Mouse (Mus musculus): Measurements from ENCODE around the gene Lpin3. TPM values are rescaled to one million over a fixed set of nuclear protein-coding genes. Genes with fewer than 3 reads are reported as not detected.

The Lpin3 gene
- under 1 TPM; 0.19 to 0.33 (median 0.24) TPM for polyA plus RNA-seq (2017; shearing (Covaris generic))

GRCm38 (mm10) chr2:160880453-160881195, at the start of gene Lpin3:
Gene Lpin3 (plus strand): TSS chr2:160880670.
- no peak for ATAC-seq

GRCm38 (mm10) chr2:160840838-160841237, 39.6 kb upstream of the Lpin3 start:
- ATAC-seq: no peak

- ATAC-seq: no peak
Observed at GRCm38 (mm10) chr2:160847664-160848063, 32.8 kb upstream of the Lpin3 start.

- no peak for ATAC-seq
Observed at GRCm38 (mm10) chr2:160848186-160848585, 32.3 kb upstream of the Lpin3 start.

- no peak for ATAC-seq
Observed at GRCm38 (mm10) chr2:160849617-160850240, 30.7 kb upstream of the Lpin3 start.

- ATAC-seq: no peak
Observed at GRCm38 (mm10) chr2:160850360-160850759, 30.1 kb upstream of the Lpin3 start.

- no peak for ATAC-seq
Observed at GRCm38 (mm10) chr2:160854687-160855086, 25.8 kb upstream of the Lpin3 start.

- ATAC-seq: no peak
Observed at GRCm38 (mm10) chr2:160856359-160857102, 23.9 kb upstream of the Lpin3 start.

- no peak for ATAC-seq
Observed at GRCm38 (mm10) chr2:160860363-160860762, 20.1 kb upstream of the Lpin3 start.

GRCm38 (mm10) chr2:160864112-160864511, 16.4 kb upstream of the Lpin3 start:
- ATAC-seq: no peak

GRCm38 (mm10) chr2:160865266-160865665, 15.2 kb upstream of the Lpin3 start:
- no peak for ATAC-seq

- ATAC-seq: no peak
Observed at GRCm38 (mm10) chr2:160869446-160869845, 11.0 kb upstream of the Lpin3 start.

- ATAC-seq: no peak
Observed at GRCm38 (mm10) chr2:160871310-160871709, 9.2 kb upstream of the Lpin3 start.

GRCm38 (mm10) chr2:160872395-160872794, 8.1 kb upstream of the Lpin3 start:
- peak; percentile 70 for ATAC-seq

GRCm38 (mm10) chr2:160872890-160873382, 7.5 kb upstream of the Lpin3 start, which contains the start of gene Zhx3:
Gene Zhx3 (minus strand): TSS chr2:160872998.
- peak; percentile 84 for ATAC-seq

- no peak for ATAC-seq
Observed at GRCm38 (mm10) chr2:160874231-160874877, 6.1 kb upstream of the Lpin3 start.

GRCm38 (mm10) chr2:160876115-160876514, 4.4 kb upstream of the Lpin3 start:
- ATAC-seq: no peak

- ATAC-seq: no peak
Observed at GRCm38 (mm10) chr2:160881462-160882101, 1.1 kb downstream of the Lpin3 start.

- ATAC-seq: no peak
Observed at GRCm38 (mm10) chr2:160882436-160882835, 2.0 kb downstream of the Lpin3 start.

- ATAC-seq: no peak
Observed at GRCm38 (mm10) chr2:160883912-160884311, 3.4 kb downstream of the Lpin3 start.

GRCm38 (mm10) chr2:160884830-160885229, 4.4 kb downstream of the Lpin3 start:
- ATAC-seq: no peak

- no peak for ATAC-seq
Observed at GRCm38 (mm10) chr2:160886221-160886620, 5.8 kb downstream of the Lpin3 start.

All from inflammation-experienced regulatory T-cells, adult 6 months (primary cell).